Mouse (Mus musculus) hematopoietic stem cell, adult 5-6 weeks (primary cell): Measurements from ENCODE around the gene Lsp1. TPM values are rescaled to one million over a fixed set of nuclear protein-coding genes. Genes with fewer than 3 reads are reported as not detected.
A peak's percentile ranks its signal among the peaks of the same experiment; 100 is the strongest.

Experiments used
- ATAC-seq, 2 experiments: fragments of 125-278 bp in 1 of 2; replicated peaks in 1 of 2; 2 replicates each; pipeline ENCODE4 v1.8.0; 2016 to 2017; ENCODE audit warnings: inconsistent platforms in 2 of 2, mild to moderate bottlenecking in 2 of 2, moderate number of reproducible peaks in 2 of 2, low read depth in 1 of 2, moderate TSS enrichment in 1 of 2; ENCODE audit not compliant: low FRiP score in 2 of 2, poor library complexity in 2 of 2, severe bottlenecking in 2 of 2, insufficient read depth in 1 of 2, low TSS enrichment in 1 of 2
- total RNA-seq: library from RNA; stranded (forward); fragments of 172-1452, 232-1000 nt; gene quantifications from 2 replicates; pipeline ENCODE4 v1.2.3, GENCODE M21; 2017

Gene Lsp1
- 233 and 282 TPM in 2 replicates for total RNA-seq

DNA sequence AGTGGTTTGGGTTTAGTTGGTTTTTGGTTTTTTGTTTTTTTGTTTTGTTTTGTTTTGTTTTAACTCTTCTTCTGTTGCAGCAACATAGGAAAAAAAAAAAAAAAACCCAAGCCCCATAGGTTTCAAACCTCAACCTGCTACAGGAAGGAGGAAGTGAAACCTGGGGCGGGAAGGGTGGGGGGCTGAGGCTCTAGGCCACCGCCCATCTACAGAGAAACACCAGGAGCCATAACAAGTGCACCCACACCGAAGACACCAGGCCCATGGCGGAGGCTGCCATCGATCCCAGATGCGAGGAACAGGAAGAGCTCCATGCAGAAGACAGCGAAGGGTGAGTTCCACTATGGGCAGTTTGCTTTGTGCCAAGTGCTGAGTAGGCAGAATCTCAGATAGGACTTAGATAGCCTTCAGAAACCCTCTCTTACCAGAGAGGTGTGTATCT lies at the start of gene Lsp1:
Gene Lsp1 (plus strand): TSS at position 174 of the 442 bp plus-strand sequence.
- ATAC-seq, result peak; percentile 44 to 54; a peak in 3 of 4 replicates

- no peak for ATAC-seq
Observed at GRCm38 (mm10) chr7:142413285-142413684, 47.3 kb upstream of the Lsp1 start.

GRCm38 (mm10) chr7:142415314-142415713 lies 45.3 kb upstream of the Lsp1 start:
- no peak for ATAC-seq

- ATAC-seq, result no peak
Observed at GRCm38 (mm10) chr7:142416225-142416624, 44.4 kb upstream of the Lsp1 start.

GRCm38 (mm10) chr7:142418027-142418426 lies 42.6 kb upstream of the Lsp1 start:
- ATAC-seq, result no peak

DNA sequence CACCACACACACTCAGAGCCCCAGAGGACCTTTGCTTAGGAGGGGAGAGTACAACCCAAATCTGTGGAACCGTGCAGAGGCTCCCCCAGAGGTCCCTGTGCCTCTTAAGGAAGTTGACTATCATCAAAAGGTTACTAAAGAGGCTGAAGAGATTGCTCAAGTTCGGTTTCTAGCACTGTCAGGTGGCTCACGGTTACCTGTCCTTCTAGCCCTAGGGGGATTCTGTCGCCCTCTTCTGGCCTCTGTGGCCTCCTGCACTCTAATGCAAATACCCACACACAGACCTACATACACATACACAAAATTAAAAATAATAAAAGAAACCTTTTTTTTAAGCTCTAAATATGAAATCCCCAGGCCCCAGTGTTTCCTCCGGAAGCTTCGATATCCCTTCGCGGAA lies 41.9 kb upstream of the Lsp1 start:
- ATAC-seq, result no peak; a peak in 1 of 4 replicates

DNA sequence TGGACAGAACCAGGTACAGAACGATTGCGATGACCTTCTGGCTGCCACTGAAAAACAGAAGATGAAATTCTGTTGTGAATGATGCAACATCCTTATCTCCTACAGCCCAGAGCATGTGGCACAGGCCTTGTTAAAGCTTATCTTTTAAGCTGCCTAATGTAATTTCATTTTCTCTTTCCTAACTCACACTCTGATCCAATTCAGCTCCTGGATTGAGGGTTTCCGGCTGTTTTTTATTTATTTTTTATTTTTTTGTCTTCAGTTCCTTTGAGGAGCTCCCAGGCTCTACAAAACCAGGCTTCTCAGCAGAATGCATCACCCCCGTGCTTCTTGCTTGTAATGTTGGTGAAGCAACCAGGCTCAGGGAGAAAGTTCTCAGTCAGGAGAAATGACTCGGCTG lies 40.7 kb upstream of the Lsp1 start:
- ATAC-seq, result peak in 1 of 2 experiments; percentile 21; a peak in 1 of 4 replicates

DNA sequence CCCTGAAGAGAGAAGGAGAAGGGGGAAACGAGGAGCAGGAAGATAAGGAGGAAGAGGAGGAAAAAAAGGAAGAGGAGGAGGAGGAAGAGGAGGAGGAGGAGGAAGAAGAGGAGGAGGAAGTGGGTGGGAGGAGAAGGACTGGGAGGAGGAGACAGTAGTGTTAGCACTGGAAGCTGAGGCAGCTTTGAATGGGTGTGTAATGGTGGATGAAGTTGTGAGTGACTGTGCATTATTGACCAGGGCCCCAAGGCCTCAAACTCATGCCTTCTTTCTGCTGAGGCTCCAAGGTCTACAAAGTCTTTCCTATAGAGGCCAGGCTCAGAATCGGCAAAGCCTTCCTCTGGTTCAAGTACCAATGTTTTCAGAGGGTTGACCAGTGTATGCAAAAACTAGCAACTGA lies 38.8 kb upstream of the Lsp1 start:
- ATAC-seq, result no peak

GRCm38 (mm10) chr7:142425641-142426213 lies 34.9 kb upstream of the Lsp1 start:
- ATAC-seq, result no peak

GRCm38 (mm10) chr7:142428213-142428612 lies 32.4 kb upstream of the Lsp1 start:
- peak; percentile 40 to 48; a peak in 3 of 4 replicates for ATAC-seq

- ATAC-seq, result peak; percentile 15 to 44; a peak in 3 of 4 replicates
Observed at GRCm38 (mm10) chr7:142430160-142430678, 30.4 kb upstream of the Lsp1 start.

DNA sequence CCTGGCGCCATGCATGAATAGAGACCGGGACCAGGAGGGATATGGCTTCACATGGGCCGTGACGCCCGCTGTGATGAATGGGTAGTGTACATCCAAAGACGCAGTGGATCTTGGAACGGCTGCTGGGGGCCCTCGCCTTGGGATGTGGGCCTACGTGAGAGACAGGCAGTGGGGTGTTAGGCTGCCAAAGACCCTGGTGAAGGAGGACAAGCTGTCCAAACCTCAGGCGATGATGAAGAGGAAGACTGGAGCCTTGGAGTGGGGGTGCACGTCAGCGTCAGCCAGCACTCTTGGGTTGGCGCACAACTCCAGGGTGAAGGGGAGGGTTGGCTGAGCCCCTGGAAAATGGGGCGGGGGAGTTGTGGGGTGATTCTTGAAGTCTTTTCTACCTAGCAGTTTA lies 29.5 kb upstream of the Lsp1 start:
- ATAC-seq, result no peak

GRCm38 (mm10) chr7:142433623-142434022 lies 27.0 kb upstream of the Lsp1 start:
- ATAC-seq, result no peak

- no peak for ATAC-seq
Observed at GRCm38 (mm10) chr7:142434137-142434865, 26.3 kb upstream of the Lsp1 start, which contains the start of gene Syt8. Syt8 (plus strand) TSS chr7:142434850.

- peak; percentile 58 to 71; a peak in 1 of 4 replicates for ATAC-seq
Observed at GRCm38 (mm10) chr7:142435524-142435923, 25.1 kb upstream of the Lsp1 start.

DNA sequence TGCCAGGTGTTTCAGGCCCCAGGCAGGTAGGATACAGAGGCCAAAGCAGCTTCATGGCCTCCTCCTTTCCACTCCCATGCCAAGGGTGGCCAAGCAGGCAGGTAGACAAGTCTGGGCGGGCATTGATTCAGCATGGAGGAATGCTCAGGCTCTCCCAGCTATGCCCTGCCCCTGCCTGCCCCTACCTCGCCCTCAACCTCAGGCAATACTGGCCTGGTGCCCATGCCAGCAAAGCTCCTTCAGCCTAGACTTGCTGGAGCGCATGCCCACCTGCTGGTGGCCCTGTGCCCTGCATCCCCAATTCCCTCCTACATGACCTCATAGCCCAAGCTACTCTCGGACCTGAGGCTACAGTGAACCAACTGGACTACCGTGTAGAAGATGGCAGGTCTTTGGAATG lies 23.3 kb upstream of the Lsp1 start:
- ATAC-seq, result no peak

DNA sequence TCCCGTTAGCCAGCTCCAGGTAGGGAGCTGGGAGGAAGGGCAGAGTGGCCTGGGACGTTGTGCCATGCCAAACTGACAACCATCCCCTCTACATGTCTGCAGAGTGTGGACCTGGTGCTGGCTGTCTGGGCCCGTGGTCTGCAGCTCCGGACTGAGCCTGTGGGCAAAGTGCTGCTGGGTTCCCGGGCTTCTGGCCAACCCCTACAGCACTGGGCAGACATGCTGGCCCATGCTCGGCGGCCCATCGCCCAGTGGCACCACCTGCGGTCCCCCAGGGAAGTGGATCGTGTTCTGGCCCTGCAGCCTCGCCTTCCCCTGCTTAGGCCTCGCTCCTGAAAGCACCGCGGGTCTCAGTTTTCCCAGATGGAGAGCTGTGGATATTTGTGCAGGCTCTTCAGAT lies 20.6 kb upstream of the Lsp1 start:
- no peak for ATAC-seq

- no peak for ATAC-seq
Observed at GRCm38 (mm10) chr7:142440657-142441114, 19.9 kb upstream of the Lsp1 start.
